Mouse (Mus musculus) heart, postnatal 25 days (tissue): Measurements from ENCODE around the gene Rasa1. TPM values are rescaled to one million over a fixed set of nuclear protein-coding genes. Genes with fewer than 3 reads are reported as not detected.

Experiments
- total RNA-seq, 2 experiments: library from RNA; stranded (reverse); gene quantifications; 2 replicates each; pipeline ENCODE4 v1.2.3; 2021

Rasa1 gene
- total RNA-seq, 2 experiments from 2014 or later, result 25.1 to 30.7 TPM

Other genes with a start within 250 kb of the Rasa1 start
- gene Ccnh, start 99.7 kb downstream of the Rasa1 start, total RNA-seq, result 10 to 100 TPM; 27.8 to 30.4 TPM